Mouse (Mus musculus): Measurements from ENCODE around the gene Hmgxb4.

The Hmgxb4 gene

GRCm38 (mm10) chr8:75018274-75018972, 25.3 kb downstream of the Hmgxb4 start:
- DNase-seq (ENCODE audit: low read depth, low spot score): no peak

- no peak for DNase-seq (ENCODE audit: low read depth, low spot score)
Measured at GRCm38 (mm10) chr8:75023660-75024316, 30.6 kb downstream of the Hmgxb4 start.

- no peak for DNase-seq (ENCODE audit: low read depth, low spot score)
Measured at GRCm38 (mm10) chr8:75025809-75026208, 32.7 kb downstream of the Hmgxb4 start.

GRCm38 (mm10) chr8:75030453-75031024, 37.4 kb downstream of the Hmgxb4 start:
- no peak for DNase-seq (ENCODE audit: low read depth, low spot score)

GRCm38 (mm10) chr8:75032961-75033360, 39.8 kb downstream of the Hmgxb4 start:
- no peak for DNase-seq (ENCODE audit: low read depth, low spot score)

GRCm38 (mm10) chr8:75033511-75034243, 40.5 kb downstream of the Hmgxb4 start, which contains the start of gene Tom1:
Gene Tom1, plus strand, starts transcription at chr8:75033705.
- DNase-seq (ENCODE audit: low read depth, low spot score): peak; percentile 95

GRCm38 (mm10) chr8:75034285-75034684, 41.1 kb downstream of the Hmgxb4 start:
- no peak for DNase-seq (ENCODE audit: low read depth, low spot score)

GRCm38 (mm10) chr8:75035640-75036039, 42.5 kb downstream of the Hmgxb4 start:
- DNase-seq (ENCODE audit: low read depth, low spot score): no peak

- DNase-seq (ENCODE audit: low read depth, low spot score): no peak
Measured at GRCm38 (mm10) chr8:75038497-75038896, 45.3 kb downstream of the Hmgxb4 start.

- DNase-seq (ENCODE audit: low read depth, low spot score): no peak
Measured at GRCm38 (mm10) chr8:75039754-75040153, 46.6 kb downstream of the Hmgxb4 start.

- no peak for DNase-seq (ENCODE audit: low read depth, low spot score)
Measured at GRCm38 (mm10) chr8:75042171-75042570, 49.0 kb downstream of the Hmgxb4 start.

- DNase-seq (ENCODE audit: low read depth, low spot score): no peak
Measured at GRCm38 (mm10) chr8:75042974-75043373, 49.8 kb downstream of the Hmgxb4 start.

- no peak for DNase-seq (ENCODE audit: low read depth, low spot score)
Measured at GRCm38 (mm10) chr8:75046303-75046702, 53.1 kb downstream of the Hmgxb4 start.

GRCm38 (mm10) chr8:75047784-75048183, 54.6 kb downstream of the Hmgxb4 start:
- no peak for DNase-seq (ENCODE audit: low read depth, low spot score)

- no peak for DNase-seq (ENCODE audit: low read depth, low spot score)
Measured at GRCm38 (mm10) chr8:75053342-75053741, 60.2 kb downstream of the Hmgxb4 start.

- DNase-seq (ENCODE audit: low read depth, low spot score): no peak
Measured at GRCm38 (mm10) chr8:75055673-75056072, 62.5 kb downstream of the Hmgxb4 start.

GRCm38 (mm10) chr8:75060022-75060421, 66.9 kb downstream of the Hmgxb4 start:
- DNase-seq (ENCODE audit: low read depth, low spot score): no peak

GRCm38 (mm10) chr8:75060815-75061214, 67.7 kb downstream of the Hmgxb4 start:
- no peak for DNase-seq (ENCODE audit: low read depth, low spot score)

GRCm38 (mm10) chr8:75063290-75063689, 70.1 kb downstream of the Hmgxb4 start:
- no peak for DNase-seq (ENCODE audit: low read depth, low spot score)

GRCm38 (mm10) chr8:75064790-75065189, 71.6 kb downstream of the Hmgxb4 start:
- no peak for DNase-seq (ENCODE audit: low read depth, low spot score)

- DNase-seq (ENCODE audit: low read depth, low spot score): no peak
Measured at GRCm38 (mm10) chr8:75067287-75067686, 74.1 kb downstream of the Hmgxb4 start.

GRCm38 (mm10) chr8:75070297-75070696, 77.1 kb downstream of the Hmgxb4 start:
- DNase-seq (ENCODE audit: low read depth, low spot score): no peak

All from embryo, embryonic 11.5 days (tissue).